Mouse (Mus musculus): ENCODE results near the gene Nt5dc1.
"Not testable (repeated sequence)": the region's sequence is repeated elsewhere in the genome, so short reads cannot be mapped to it uniquely, and the experiment has no call there.

Nt5dc1 gene

DNA sequence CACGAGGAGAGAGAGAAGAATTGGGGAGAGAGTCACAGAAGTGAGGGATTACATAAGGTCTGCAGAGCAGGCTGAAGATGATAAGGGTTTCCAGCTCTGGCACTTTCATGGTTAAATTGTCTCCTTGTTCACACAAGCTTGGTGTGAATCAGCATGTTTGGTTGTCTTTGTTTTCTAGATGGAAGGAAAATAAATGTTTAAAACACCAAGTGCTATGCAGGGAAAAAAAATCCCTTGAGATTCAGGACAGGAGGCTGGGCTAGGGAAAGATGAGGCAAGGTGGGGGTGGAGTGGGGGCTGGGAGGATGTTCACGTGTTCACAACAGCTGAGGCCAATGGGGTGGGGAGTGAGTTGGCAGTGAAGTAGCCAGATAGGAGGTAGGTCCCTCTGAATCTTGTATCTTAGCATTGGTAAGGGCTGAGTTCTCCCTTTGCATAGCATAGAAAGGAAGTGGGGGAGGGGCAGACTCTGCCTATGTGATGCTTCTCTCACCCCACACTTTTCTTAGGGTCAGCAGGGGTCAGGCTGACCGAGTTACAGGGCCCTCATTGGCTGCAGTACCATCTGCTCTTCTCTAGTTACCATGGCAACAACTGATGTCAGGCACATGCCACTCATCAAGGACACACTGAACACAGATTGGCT is 101.7 kb downstream of the Nt5dc1 start:
- ATAC-seq (ENCODE audit: low TSS enrichment): peak; percentile 86

DNA sequence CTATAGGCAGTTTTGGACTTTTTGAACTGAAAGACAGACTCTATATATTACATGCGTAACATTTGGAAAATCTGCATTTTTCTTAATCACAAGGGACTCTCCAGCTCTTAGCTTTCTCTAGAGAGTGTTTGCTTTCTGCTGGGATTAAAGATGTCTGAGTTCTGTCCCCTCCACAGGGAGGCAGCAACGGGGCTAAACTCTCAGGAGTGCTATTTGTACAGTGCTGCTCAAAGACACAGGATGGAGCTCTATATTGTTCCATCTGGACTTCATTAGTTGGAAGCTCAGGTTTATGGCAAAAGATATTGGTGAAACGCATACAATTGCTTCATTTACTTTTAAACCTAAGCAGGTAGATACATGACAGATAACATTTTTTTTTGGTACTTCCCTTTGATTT is 105.8 kb downstream of the Nt5dc1 start:
- ATAC-seq (ENCODE audit: low TSS enrichment): peak; percentile 44

DNA sequence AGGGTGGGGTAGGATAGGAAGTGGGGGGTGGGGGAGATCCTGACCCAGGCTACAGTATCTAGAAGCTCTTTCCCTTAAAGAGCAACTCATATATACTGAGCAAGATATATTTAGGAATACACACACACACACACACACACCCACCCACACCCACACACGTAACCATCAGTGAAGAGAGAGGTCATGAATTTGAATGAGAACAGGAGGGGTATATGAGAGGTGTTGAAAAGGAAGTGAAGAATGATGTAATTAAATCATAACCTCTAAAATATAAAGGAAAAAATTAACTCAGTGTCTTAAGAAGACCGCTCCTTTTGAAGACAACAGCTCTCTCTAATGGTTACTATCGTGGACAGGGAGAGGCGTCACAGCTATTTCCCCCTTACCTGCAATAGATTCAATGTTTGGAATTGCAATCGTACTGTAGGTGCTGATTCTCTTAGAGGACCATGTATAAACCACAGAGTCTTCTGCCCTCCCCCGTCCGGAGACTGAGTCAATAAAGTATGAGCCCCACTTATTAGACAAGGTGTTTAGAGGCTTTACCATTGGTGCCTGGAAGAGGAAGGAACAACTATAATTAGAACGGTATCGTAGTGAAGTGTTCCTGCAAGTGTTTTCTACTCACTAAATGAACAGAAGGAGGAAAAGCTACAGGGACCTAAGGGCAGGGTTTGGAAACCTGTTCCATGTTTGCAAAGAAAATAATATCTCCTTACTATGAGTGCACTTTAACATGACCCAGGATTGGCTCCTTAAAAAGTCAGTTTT is 108.3 kb downstream of the Nt5dc1 start:
- ATAC-seq (ENCODE audit: low TSS enrichment): no peak

DNA sequence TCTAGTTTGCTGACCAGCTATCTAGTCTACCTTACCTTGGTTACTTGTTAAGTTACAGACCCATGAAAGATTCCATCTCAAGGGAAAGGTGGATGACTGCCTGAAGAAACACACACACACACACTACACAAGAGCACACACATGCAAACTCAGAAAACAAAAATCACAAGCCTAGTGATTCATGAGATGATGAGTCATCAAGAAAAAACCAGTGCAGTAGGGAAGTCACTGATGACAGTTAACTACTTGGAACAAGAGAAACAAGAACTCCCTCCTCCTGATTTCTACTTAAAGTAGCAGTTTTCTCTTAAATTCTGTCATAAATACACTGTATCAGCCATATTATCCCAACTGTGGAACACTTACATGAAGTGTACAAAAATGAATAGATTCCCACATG is 111.3 kb downstream of the Nt5dc1 start:
- ATAC-seq (ENCODE audit: low TSS enrichment): peak; percentile 62

DNA sequence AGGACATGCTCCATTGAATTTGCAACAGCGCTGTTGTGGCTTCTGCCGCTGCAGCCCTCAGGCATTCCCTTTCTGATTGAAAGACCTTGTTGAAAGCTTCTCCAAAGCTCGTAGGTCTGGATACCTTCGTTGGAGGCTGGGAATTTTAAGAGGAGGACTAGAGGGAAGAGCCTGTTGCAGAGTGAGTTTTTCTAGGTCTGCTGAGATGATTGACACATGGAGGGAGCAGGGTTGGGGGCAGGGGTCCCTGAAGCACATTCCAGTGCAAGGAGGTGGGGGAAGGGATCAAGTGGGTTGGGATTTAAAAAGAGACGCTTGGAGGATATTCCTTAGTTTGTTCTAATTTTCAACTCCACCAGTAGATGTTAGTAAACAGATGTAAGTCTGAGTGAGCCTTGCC is 118.0 kb downstream of the Nt5dc1 start:
- no peak for ATAC-seq (ENCODE audit: low TSS enrichment)

DNA sequence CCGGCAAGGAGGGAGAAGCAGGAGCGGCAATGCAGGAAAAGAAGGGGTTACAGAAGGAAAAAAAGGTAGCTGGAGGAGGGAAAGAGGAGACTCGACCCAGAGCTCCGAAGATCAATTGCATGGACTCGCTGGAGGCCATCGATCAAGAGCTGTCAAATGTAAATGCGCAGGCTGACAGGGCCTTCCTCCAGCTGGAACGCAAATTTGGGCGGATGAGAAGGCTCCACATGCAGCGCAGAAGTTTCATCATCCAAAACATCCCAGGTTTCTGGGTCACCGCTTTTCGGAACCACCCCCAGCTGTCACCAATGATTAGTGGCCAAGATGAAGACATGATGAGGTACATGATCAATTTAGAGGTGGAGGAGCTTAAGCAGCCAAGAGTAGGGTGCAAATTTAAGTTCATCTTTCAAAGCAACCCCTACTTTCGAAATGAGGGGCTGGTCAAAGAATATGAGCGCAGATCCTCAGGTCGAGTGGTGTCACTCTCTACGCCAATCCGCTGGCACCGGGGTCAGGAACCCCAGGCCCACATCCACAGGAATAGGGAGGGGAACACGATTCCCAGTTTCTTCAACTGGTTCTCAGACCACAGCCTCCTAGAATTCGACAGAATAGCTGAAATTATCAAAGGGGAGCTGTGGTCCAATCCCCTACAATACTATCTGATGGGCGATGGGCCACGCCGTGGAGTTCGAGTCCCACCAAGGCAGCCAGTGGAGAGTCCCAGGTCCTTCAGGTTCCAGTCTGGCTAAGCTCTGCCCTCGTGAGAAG is 120.2 kb downstream of the Nt5dc1 start:
- ATAC-seq (ENCODE audit: low TSS enrichment): peak; percentile 12

DNA sequence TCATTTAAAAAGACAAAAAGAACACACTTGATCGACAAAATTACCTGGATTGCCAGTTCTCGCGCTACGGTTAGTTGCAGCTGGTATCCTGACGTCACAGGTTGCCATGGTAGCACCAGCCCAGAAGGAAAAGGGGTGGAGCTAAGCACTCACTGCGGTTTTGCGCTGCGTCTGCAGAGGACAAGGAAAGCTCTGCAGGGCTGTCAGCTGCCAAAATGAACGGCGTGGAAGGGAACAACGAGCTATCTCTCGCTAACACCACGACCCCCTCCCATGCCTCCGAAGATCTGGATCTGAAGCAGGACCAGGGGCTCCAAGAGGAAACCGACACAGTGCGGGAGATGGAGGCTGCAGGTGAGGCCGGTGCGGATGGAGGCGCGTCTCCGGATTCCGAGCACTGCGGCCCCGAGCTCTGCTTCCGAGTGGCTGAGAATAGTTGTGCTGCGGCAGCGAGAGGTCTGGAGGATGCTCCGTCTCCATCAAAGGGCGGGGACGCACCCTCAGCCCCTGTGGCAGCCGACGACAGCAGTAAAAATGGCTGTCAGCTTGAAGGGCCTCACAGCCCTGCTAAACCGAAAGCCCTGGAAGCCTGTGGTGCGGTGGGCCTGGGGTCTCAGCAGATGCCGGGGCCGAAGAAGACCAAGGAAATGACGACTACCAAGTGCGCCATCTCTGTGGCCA is 120.9 kb downstream of the Nt5dc1 start, which contains the start of gene Tspyl4:
Tspyl4 (plus strand) TSS at position 144 of the 681 bp plus-strand sequence.
- peak; percentile 89 for ATAC-seq (ENCODE audit: low TSS enrichment)

DNA sequence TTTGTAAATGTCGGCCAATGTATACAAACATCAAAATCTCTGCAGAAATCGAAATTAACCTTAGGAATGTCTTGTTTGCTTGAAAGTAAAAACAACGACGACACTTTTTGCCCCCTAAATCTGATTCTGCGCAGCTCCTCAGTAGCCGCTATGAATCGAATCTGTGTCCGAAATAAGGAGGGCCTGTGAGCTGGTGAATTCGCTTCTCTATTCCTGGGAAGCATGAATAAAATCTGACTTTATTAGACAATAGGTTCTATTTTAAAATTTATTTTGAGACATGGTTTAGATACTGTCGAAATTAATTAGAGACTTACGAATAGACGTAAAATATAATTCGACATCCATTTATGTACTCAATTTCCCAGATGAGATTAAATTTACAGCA is 121.4 kb downstream of the Nt5dc1 start:
- no peak for ATAC-seq (ENCODE audit: low TSS enrichment)

DNA sequence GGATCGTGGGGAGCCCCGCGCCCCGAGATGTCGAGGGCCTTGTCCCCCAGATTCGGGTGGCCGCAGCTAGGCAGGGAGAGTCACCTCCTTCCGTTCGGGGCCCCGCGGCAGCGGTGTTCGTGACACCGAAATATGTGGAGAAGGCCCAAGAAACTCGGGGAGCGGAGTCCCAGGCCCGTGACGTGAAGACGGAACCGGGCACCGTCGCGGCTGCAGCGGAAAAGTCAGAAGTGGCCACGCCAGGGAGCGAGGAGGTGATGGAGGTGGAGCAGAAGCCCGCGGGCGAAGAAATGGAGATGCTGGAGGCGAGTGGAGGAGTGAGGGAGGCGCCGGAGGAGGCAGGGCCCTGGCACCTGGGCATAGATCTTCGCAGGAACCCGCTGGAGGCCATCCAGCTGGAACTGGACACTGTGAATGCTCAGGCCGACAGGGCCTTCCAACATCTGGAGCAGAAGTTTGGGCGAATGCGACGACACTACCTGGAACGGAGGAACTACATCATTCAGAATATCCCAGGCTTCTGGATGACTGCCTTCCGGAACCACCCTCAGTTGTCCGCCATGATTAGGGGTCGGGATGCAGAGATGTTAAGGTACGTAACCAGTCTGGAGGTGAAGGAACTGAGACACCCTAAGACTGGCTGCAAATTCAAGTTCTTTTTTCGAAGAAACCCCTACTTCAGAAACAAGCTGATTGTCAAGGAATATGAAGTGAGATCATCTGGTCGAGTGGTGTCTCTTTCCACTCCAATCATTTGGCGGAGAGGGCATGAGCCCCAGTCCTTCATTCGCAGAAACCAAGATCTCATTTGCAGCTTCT is 135.7 kb downstream of the Nt5dc1 start:
- peak; percentile 25 for ATAC-seq (ENCODE audit: low TSS enrichment)

DNA sequence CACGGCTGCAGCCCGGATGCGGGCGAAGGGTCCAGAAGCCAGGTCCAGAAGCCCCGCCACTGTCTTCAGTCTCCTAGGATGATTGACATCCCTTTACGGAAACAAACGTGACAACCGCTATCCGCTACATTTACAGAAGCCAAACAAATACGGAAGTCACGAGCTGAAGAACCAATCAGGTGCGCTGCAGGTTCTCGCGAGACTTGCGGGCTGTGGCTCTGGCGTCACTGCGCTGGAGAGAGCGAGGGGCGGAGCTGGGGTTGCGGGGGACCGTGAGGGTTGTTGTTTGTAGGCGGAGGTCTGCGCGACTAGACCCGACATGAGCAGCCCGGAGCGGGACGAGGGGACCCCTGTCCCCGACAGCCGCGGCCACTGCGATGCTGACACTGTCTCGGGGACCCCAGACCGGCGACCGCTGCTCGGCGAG is 136.4 kb downstream of the Nt5dc1 start, which contains the start of gene Tspyl1:
Tspyl1 (plus strand) TSS at position 229 of the 427 bp plus-strand sequence.
- ATAC-seq (ENCODE audit: low TSS enrichment): peak; percentile 95

DNA sequence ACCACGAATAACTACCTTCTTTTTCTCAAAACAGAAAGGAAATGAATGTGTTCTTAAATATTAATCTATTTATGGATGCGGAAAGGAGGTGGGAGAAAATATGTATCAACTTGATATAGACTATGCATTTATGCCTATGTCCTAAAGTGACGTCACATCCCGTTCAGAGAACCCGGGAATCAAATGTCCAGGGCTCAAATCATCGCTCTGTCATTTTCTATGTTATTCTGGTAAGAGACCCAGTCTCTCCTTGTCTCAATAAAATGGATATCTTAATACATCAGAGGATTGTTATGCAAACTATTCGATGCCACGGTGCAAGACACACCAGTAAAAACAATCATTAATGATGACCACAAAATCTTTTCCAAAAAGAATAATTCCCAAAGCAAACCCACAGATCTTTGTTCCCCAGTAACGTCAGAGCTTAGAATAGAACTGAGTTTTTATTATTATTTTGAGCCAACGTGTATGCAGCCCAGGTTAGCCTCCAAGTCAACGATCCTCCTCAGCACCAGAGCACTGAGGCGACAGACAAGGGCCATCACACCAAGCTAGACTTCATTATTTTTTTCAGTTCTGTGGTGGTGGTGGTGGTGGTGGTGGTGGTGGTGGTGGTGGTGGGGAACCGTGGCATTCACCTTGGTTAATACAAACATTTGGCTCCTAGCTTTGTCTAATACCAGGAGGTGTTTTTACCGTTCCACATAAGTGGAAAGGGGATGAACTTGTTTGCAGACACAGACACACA is 137.0 kb downstream of the Nt5dc1 start:
- ATAC-seq (ENCODE audit: low TSS enrichment): peak; percentile 18

DNA sequence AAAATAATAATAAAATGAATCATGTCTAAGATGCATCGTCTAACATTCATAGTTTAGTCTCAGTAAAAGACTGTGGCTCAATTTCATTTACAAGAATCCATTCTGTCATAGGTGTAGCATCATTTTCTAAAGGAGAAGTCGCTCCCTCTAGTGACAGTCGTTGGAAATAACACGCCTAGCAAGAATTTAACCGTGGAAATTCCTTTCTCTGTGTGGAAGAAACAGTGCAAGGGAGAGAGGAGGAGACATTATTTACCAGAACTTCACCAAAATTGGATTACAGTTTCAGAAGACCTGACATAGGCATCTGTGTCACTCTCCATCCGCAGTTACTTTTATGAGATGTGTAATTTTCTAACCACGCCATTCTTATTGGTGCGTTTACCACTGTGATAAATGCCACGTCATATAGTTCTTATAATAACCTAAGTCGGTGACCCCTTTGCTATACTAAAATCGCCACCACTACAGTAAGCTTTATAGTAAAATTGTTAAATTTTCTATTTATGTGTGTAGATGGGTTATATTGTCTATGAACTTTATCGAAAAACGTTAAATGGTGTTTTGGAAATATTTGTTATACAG is 137.7 kb downstream of the Nt5dc1 start:
- peak; percentile 62 for ATAC-seq (ENCODE audit: low TSS enrichment)

DNA sequence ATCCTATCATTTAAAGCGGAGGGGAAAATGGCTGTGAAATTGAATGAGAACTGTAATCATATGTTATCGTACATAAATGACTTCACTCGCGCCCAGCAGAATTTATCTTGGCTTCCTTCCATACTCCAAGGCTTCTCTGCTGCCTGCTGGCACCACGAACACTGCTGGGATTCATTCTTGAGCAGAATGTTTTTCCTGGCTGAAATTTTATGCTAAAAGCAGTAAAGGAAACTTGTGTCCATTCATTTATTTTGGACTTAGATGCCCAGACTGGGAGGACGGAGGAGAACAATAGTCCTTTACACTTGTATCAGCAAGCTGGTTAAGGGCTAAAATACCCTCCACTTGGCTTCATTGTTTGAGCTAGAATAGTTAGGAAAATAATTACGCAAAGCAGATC is 146.7 kb downstream of the Nt5dc1 start:
- peak; percentile 94 for ATAC-seq (ENCODE audit: low TSS enrichment)

DNA sequence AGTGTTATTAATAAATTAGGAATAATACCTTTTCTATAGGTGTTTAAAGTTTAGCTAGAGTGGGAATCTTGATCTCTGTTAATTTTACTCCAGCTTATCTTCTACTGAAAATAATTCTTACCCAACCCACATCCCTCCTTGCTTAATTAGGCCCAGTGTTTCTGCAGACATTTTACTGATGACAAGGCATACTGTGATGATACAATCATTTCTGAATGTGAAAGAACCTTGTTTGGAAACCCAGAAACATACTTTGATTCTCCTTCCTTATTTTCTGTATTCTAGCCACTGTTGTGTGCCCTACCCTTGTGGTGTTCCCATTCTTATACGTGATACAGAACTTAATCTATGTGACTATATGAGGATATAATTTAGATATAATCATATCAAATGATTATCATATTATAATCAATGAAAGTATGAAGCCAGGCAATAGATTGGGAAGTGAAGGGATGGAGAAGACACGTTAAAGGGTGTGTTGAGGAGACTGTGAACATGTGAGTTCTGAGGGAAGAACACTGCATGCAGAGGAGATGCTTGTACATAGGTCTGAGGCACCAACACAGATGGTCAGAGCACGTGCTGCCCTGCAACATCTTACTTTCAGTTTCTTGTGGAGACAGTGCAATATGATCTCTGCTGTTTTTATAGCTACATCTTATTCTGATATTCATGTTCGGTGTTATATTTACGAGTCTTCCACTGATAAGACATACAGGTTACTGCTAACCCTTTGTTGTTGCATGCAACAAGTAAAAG is 150.9 kb downstream of the Nt5dc1 start:
- no peak for ATAC-seq (ENCODE audit: low TSS enrichment)

DNA sequence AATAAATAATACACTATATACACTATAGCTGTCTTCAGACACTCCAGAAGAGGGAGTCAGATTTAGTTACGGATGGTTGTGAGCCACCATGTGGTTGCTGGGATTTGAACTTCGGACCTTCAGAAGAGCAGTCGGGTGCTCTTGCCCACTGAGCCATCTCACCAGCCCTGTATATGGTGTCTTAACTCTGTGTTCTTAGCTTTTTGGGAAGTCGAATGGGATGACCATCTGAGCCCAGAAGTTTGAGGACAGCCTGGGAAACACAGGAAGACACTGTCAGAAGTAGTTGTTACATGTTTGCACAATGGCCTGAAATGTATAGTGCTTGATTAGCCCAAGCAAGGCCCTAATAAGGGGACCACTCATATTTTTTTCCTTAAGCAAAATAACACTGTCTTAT is 153.2 kb downstream of the Nt5dc1 start:
- no peak for ATAC-seq (ENCODE audit: low TSS enrichment)

DNA sequence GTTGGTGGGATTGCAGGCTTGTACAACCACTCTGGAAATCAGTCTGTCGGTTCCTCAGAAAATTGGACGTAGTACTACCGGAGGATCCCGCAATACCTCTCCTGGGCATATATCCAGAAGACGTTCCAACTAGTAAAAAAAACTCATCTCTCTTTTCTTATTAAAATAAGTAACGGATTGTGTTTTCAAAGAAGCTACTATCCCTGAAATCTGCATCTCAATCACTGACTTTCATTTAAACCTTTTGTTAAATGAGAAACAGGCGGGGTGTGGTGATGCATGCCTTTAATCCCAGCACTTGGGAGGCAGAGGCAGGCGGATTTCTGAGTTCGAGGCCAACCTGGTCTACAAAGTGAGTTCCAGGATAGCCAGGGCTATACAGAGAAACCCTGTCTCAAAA is 165.5 kb downstream of the Nt5dc1 start:
- not testable (repeated sequence) for ATAC-seq (ENCODE audit: low TSS enrichment)

DNA sequence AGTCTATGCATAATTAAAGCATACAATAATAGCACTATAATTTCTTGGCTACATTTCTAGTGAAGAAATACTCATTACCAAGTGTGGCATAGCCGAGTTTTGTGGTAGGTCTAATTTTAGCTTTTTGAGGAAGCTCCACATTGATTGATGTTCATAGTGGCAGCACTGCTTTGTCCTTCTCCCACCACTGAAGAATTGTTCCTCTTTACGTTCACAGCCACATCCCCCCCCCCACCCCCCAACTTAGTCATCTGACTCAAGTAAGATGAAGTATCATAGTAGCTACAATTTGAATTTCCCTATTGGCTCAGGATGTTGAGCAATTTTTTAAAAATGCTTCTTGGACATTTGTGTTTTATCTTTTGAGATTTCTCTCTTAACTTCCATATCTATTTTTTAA is 168.8 kb downstream of the Nt5dc1 start:
- ATAC-seq (ENCODE audit: low TSS enrichment): no peak

DNA sequence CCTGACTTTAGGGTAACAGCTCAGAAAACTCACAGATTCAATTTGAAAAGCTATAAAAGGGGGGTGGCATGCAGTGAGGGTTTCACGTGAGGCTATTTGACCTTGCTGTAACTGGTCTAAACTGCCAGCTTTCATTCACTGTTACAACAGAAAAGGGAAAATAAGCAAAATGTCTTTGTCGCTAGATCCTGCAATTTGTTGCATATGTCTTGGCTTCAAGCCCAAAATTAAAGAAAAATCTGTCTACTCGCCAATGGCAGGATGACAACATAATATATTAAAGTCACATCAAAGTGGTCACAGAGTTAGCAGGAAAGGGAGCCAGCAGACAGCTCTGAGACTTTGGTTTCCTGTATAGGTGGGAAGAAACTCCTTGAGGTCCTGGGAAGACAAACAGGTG is 170.6 kb downstream of the Nt5dc1 start:
- ATAC-seq (ENCODE audit: low TSS enrichment): no peak

DNA sequence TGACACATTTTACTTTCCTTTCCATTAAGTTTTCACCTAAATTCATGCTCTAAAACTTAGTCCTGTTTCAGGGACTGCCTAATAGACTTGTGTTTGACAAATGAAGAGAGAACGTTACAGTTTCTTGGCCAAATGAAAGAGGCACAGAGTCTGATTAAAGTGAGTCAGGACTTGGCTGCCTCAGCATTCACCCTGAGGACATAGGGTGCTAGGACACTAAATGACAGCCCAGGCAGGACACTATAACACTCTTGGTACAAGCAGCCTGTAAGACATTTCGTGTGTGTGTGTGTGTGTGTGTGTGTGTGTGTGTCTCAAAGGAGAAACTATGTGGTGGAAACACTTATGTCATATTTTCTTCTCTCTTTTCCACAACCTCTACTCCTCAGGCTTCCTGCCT is 172.2 kb downstream of the Nt5dc1 start:
- no peak for ATAC-seq (ENCODE audit: low TSS enrichment)

All from frontal cortex, adult (tissue).